Mouse (Mus musculus): ENCODE results near the gene Tff1.

DNA sequence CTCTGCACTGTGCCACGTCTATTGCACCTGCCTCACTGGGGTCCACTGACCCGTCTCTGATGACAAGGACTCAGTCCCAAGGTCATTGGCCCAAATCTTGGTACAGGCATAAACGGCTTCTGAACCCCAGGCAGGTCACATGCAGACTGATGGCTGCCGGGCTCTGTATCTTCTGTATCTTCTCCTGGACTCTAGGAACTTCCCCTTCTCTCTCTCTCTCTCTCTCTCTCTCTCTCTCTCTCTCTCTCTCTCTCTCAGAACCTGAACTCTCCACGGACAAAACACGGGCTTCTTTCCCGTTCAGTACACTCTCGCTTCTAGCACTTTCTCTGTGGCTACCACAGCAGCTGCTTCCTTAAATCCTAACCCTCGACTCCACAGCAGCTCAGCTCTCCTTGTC, 19.1 kb downstream of the Tff1 start:
- TF ChIP-seq ELF1 (IDR thresholded peaks at IDR 0.05; ENCODE audit: low read depth, low read length) (no peak), CTCF (IDR thresholded peaks at IDR 0.05 in 2 of 3, conservative IDR thresholded peaks at IDR 0.05 in 1 of 3; ENCODE audit: control insufficient read depth in 1 of 3, insufficient read depth in 1 of 3, low read depth in 2 of 3, low read length in 3 of 3, poor library complexity in 1 of 3, severe bottlenecking in 1 of 3) (no peak), MYC (IDR thresholded peaks at IDR 0.05; ENCODE audit: low read depth, low read length) (no peak), CHD2 (IDR thresholded peaks at IDR 0.05; ENCODE audit: low read length) (no peak), MAZ (IDR thresholded peaks at IDR 0.05; ENCODE audit: low read depth, low read length) (no peak), EP300 (IDR thresholded peaks at IDR 0.05; ENCODE audit: low read depth in 1 of 2, low read length in 2 of 2) (no peak)
